Mouse (Mus musculus) kidney, adult 2 months (tissue): ENCODE results near the gene Actg1.

ENCODE experiments used
- CTCF ChIP-seq: fragments of 200-500 bp; conservative IDR thresholded peaks from 2 replicates; pipeline ENCODE4 v1.5.1; 2011; ENCODE audit warnings: low read depth, mild to moderate bottlenecking, control low read depth, low read length, moderate library complexity, mixed read lengths; ENCODE audit not compliant: insufficient read depth, insufficient read length
- POLR2A ChIP-seq: fragments of 200-500 bp; IDR thresholded peaks from one replicate; pipeline ENCODE4 v1.6.1; 2011; ENCODE audit warnings: low read depth, low read length, control low read depth

- TF ChIP-seq POLR2A (no peak), CTCF (no peak)
Measured at GRCm38 (mm10) chr11:120341661-120342060, 6.7 kb downstream of the Actg1 start.
